Mouse (Mus musculus): ENCODE data around the gene Srsf11.

GRCm38 (mm10) chr3:158049508-158049907, 13.1 kb upstream of the Srsf11 start:
- TF ChIP-seq EP300 (IDR thresholded peaks at IDR 0.05; ENCODE audit: low read depth): no peak
- no peak for TF ChIP-seq CTCF (IDR thresholded peaks at IDR 0.05; ENCODE audit: low read depth)

All from heart, postnatal 0 days (tissue).